Comparison of ENCODE assay signal across 8 mouse cellular contexts in the genomic region with DNA sequence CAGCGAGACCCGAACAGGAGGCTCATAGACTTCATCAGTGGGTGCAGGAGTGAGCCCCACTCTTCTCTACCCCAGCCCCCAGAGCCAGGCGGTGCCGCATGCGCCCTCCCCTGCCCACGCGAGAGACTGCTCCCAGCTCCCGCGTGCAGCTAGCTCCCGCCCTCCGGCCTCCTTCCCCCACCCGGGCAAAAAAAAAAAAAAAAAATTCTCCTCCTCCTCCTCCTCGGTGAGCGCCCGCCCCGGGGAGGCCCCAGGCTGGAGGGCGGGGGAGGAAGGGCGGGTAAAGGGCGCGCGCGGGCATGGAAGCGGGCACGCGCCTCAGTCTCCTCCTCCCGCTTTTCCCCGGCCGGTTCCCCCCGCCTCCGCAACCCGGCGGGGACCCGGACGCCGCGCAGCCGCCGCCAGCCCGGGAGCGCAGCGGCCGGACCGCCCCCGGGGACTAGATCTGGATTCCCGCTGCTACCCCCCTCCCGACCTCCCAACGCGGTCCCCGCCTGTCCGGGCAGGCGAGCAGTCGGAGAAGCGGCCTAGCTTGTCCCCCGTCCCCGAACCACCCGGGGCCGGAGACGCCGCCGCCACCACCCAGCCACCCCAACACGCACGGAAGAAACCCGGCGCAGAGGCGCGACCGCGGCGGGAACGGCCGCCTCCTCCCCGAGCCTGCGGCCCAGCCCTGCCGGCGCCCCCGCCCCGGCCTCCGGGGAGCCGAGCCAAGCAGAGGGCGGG. TPM values are rescaled to one million over a fixed set of nuclear protein-coding genes. Genes with fewer than 3 reads are reported as not detected.
DNase-seq lines count a peak whose midpoint lies in the region; ATAC-seq and TF ChIP-seq lines count a peak whose summit lies in the region.

No protein-coding gene starts in this region.

- WGBS in heart, embryonic 11.5 days (ENCODE audit: insufficient replicate concordance) = under 1% methylated on average over 55 of the region's 80 CpGs
- WGBS in kidney, embryonic 15.5 days = under 1% methylated on average over 67 of the region's 80 CpGs
- WGBS in liver, embryonic 12.5 days (ENCODE audit: insufficient replicate concordance) = under 1% methylated on average over 66 of the region's 80 CpGs

- peak overlapping the region; percentile 80 for H3K27ac ChIP-seq in bone marrow macrophage, adult 2 months (ENCODE audit: insufficient read depth, low read depth, low read length)
- peak overlapping the region; percentile 92 for H3K27ac ChIP-seq in embryonic fibroblast, embryonic 13.5 days (ENCODE audit: insufficient read depth, low read length)
- H3K27ac ChIP-seq in heart, embryonic 11.5 days (ENCODE audit: low read depth, low read length) = peak overlapping the region; percentile 99
- peak overlapping the region; percentile 99 for H3K27ac ChIP-seq in kidney, embryonic 15.5 days
- H3K27ac ChIP-seq in liver, embryonic 12.5 days = peak overlapping the region; percentile 99

- no peaks in the 10 kb centered on the region for H3K27me3 ChIP-seq in heart, embryonic 11.5 days (ENCODE audit: control insufficient read depth, insufficient read depth, low read length)
- H3K27me3 ChIP-seq in kidney, embryonic 15.5 days = no peaks in the 10 kb centered on the region
- H3K27me3 ChIP-seq in liver, embryonic 12.5 days (replicated peaks) = peaks cover 13% of the 10 kb centered on the region; the same call in 1 of the 2 replicates

- DNase-seq in A20 (ENCODE audit: low read depth, low spot score) = peak; percentile 94
- peak; percentile 90 for DNase-seq in naive thymus-derived CD4-positive, alpha-beta T cell, adult 2 months (ENCODE audit: low read depth)
- DNase-seq in spleen, postnatal 4 days (ENCODE audit: low spot score in 2 of 2) = peak; percentile 93 to 97

- peak; percentile 41 for ATAC-seq in heart, embryonic 11.5 days (replicated peaks; ENCODE audit: insufficient number of reproducible peaks, low FRiP score, low TSS enrichment)
- ATAC-seq in kidney, embryonic 15.5 days (replicated peaks; ENCODE audit: low FRiP score) = peak; percentile 27; the same call in 1 of the 2 replicates
- peak; percentile 64 for ATAC-seq in liver, embryonic 12.5 days

- TF ChIP-seq POLR2A in bone marrow macrophage, adult 2 months (IDR thresholded peaks at IDR 0.05; ENCODE audit: borderline replicate concordance, low read depth, low read length) = no peak
- peak; percentile 34 for TF ChIP-seq POLR2A in embryonic fibroblast, embryonic 13.5 days (IDR thresholded peaks at IDR 0.05; ENCODE audit: low read depth, low read length)

- no peaks in the 10 kb centered on the region for H3K9me3 ChIP-seq in heart, embryonic 11.5 days (replicated peaks; ENCODE audit: control insufficient read depth, low read length)
- H3K9me3 ChIP-seq in kidney, embryonic 15.5 days (replicated peaks) = no peaks in the 10 kb centered on the region
- H3K9me3 ChIP-seq in liver, embryonic 12.5 days (replicated peaks) = no peaks in the 10 kb centered on the region

- peaks cover 25% of the 10 kb centered on the region for H3K36me3 ChIP-seq in heart, embryonic 11.5 days (ENCODE audit: control insufficient read depth, insufficient read depth, low read length)
- peaks cover 41% of the 10 kb centered on the region for H3K36me3 ChIP-seq in kidney, embryonic 15.5 days
- peaks cover 41% of the 10 kb centered on the region for H3K36me3 ChIP-seq in liver, embryonic 12.5 days

- peak overlapping the region; percentile 92 for H3K4me3 ChIP-seq in bone marrow macrophage, adult 2 months (ENCODE audit: insufficient read depth, low read length)
- peak overlapping the region; percentile 77 for H3K4me3 ChIP-seq in embryonic fibroblast, embryonic 13.5 days (ENCODE audit: insufficient read depth, low read length)
- peak overlapping the region; percentile 100 for H3K4me3 ChIP-seq in heart, embryonic 11.5 days (ENCODE audit: low read depth, low read length)
- peak overlapping the region; percentile 100 for H3K4me3 ChIP-seq in kidney, embryonic 15.5 days (replicated peaks)
- peak overlapping the region; percentile 100 for H3K4me3 ChIP-seq in liver, embryonic 12.5 days

- TF ChIP-seq CTCF in bone marrow macrophage, adult 2 months (IDR thresholded peaks at IDR 0.05; ENCODE audit: low read depth, low read length) = no peak
- TF ChIP-seq CTCF in embryonic fibroblast, embryonic 13.5 days (IDR thresholded peaks at IDR 0.05; ENCODE audit: borderline replicate concordance, insufficient read depth, low read length) = no peak

- peak overlapping the region; percentile 75 for H3K4me2 ChIP-seq in heart, embryonic 11.5 days
- H3K4me2 ChIP-seq in kidney, embryonic 15.5 days = peak overlapping the region; percentile 89
- peak overlapping the region; percentile 96 for H3K4me2 ChIP-seq in liver, embryonic 12.5 days

- H3K4me1 ChIP-seq in bone marrow macrophage, adult 2 months (ENCODE audit: control insufficient read depth, insufficient read depth, low read length) = peaks cover 27% of the 10 kb centered on the region
- H3K4me1 ChIP-seq in embryonic fibroblast, embryonic 13.5 days (ENCODE audit: control insufficient read depth, insufficient read depth, low read length) = peaks cover 8% of the 10 kb centered on the region
- H3K4me1 ChIP-seq in heart, embryonic 11.5 days (ENCODE audit: control insufficient read depth, insufficient read depth, low read length) = peaks cover 17% of the 10 kb centered on the region
- peaks cover 23% of the 10 kb centered on the region for H3K4me1 ChIP-seq in kidney, embryonic 15.5 days
- peaks cover 62% of the 10 kb centered on the region for H3K4me1 ChIP-seq in liver, embryonic 12.5 days

- peak overlapping the region; percentile 100 for H3K9ac ChIP-seq in heart, embryonic 11.5 days (ENCODE audit: low read depth, low read length)
- peak overlapping the region; percentile 100 for H3K9ac ChIP-seq in kidney, embryonic 15.5 days
- H3K9ac ChIP-seq in liver, embryonic 12.5 days = peak overlapping the region; percentile 100

RNA-seq across cellular contexts. Expression of gene Ubtf, which starts 2.8 kb away (rescaled TPM):
- 59.0 and 59.7 TPM in 2 replicates for polyA plus RNA-seq in bone marrow macrophage, adult 2 months (2012; ENCODE audit: insufficient read depth, insufficient read length, missing spikeins)
- polyA plus RNA-seq in embryonic fibroblast, embryonic 13.5 days (2011; ENCODE audit: insufficient read length, low read depth, missing spikeins) = 75.5 and 102 TPM in 2 replicates
- 52.4 and 56.4 TPM in 2 replicates for polyA plus RNA-seq in heart, embryonic 11.5 days (2014; fragmentation: Nextera tagmentation; extraction: Ambion mirVana)
- 95.3 and 100 TPM in 2 replicates for polyA plus RNA-seq in kidney, embryonic 15.5 days (2015; fragmentation: Nextera tagmentation; extraction: Ambion mirVana)
- polyA plus RNA-seq in liver, embryonic 12.5 days (2016; fragmentation: Nextera tagmentation; extraction: Ambion mirVana) = 97.2 and 98.8 TPM in 2 replicates

RNA-seq across cellular contexts. Expression of gene Atxn7l3, which starts 20.3 kb away (rescaled TPM):
- polyA plus RNA-seq in bone marrow macrophage, adult 2 months (2012; ENCODE audit: insufficient read depth, insufficient read length, missing spikeins) = 32.9 and 39.8 TPM in 2 replicates
- polyA plus RNA-seq in embryonic fibroblast, embryonic 13.5 days (2011; ENCODE audit: insufficient read length, low read depth, missing spikeins) = 50.7 and 55.6 TPM in 2 replicates
- polyA plus RNA-seq in heart, embryonic 11.5 days (2014; fragmentation: Nextera tagmentation; extraction: Ambion mirVana) = 9.9 and 12.0 TPM in 2 replicates
- polyA plus RNA-seq in kidney, embryonic 15.5 days (2015; fragmentation: Nextera tagmentation; extraction: Ambion mirVana) = 12.3 and 14.0 TPM in 2 replicates
- 7.3 and 7.5 TPM in 2 replicates for polyA plus RNA-seq in liver, embryonic 12.5 days (2016; fragmentation: Nextera tagmentation; extraction: Ambion mirVana)

RNA-seq across cellular contexts. Expression of gene Tmub2, which starts 32.0 kb away (rescaled TPM):
- 50.6 and 62.2 TPM in 2 replicates for polyA plus RNA-seq in bone marrow macrophage, adult 2 months (2012; ENCODE audit: insufficient read depth, insufficient read length, missing spikeins)
- 37.7 and 44.6 TPM in 2 replicates for polyA plus RNA-seq in embryonic fibroblast, embryonic 13.5 days (2011; ENCODE audit: insufficient read length, low read depth, missing spikeins)
- 40.1 and 40.5 TPM in 2 replicates for polyA plus RNA-seq in heart, embryonic 11.5 days (2014; fragmentation: Nextera tagmentation; extraction: Ambion mirVana)
- 48.9 and 57.9 TPM in 2 replicates for polyA plus RNA-seq in kidney, embryonic 15.5 days (2015; fragmentation: Nextera tagmentation; extraction: Ambion mirVana)
- polyA plus RNA-seq in liver, embryonic 12.5 days (2016; fragmentation: Nextera tagmentation; extraction: Ambion mirVana) = 28.4 and 28.9 TPM in 2 replicates

RNA-seq across cellular contexts. Expression of gene Asb16, which starts 48.2 kb away (rescaled TPM):
- not detected in 2 replicates for polyA plus RNA-seq in bone marrow macrophage, adult 2 months (2012; ENCODE audit: insufficient read depth, insufficient read length, missing spikeins)
- polyA plus RNA-seq in embryonic fibroblast, embryonic 13.5 days (2011; ENCODE audit: insufficient read length, low read depth, missing spikeins) = 0.37 and 0.45 TPM in 2 replicates
- 0.23 TPM in 1 of 2 replicates, not detected in the other for polyA plus RNA-seq in heart, embryonic 11.5 days (2014; fragmentation: Nextera tagmentation; extraction: Ambion mirVana)
- polyA plus RNA-seq in kidney, embryonic 15.5 days (2015; fragmentation: Nextera tagmentation; extraction: Ambion mirVana) = 0.10 and 0.13 TPM in 2 replicates
- polyA plus RNA-seq in liver, embryonic 12.5 days (2016; fragmentation: Nextera tagmentation; extraction: Ambion mirVana) = 0.05 TPM in 1 of 2 replicates, not detected in the other

RNA-seq across cellular contexts. Expression of gene Slc4a1, which starts 49.3 kb away (rescaled TPM):
- polyA plus RNA-seq in bone marrow macrophage, adult 2 months (2012; ENCODE audit: insufficient read depth, insufficient read length, missing spikeins) = not detected in 2 replicates
- polyA plus RNA-seq in embryonic fibroblast, embryonic 13.5 days (2011; ENCODE audit: insufficient read length, low read depth, missing spikeins) = not detected in 2 replicates
- polyA plus RNA-seq in heart, embryonic 11.5 days (2014; fragmentation: Nextera tagmentation; extraction: Ambion mirVana) = 102 and 112 TPM in 2 replicates
- 12.8 and 20.2 TPM in 2 replicates for polyA plus RNA-seq in kidney, embryonic 15.5 days (2015; fragmentation: Nextera tagmentation; extraction: Ambion mirVana)
- polyA plus RNA-seq in liver, embryonic 12.5 days (2016; fragmentation: Nextera tagmentation; extraction: Ambion mirVana) = 913 and 972 TPM in 2 replicates

Comparison
In these comparisons a context has a peak if more than half of its experiments do, and no peak if none do; other contexts are left out.
1. Peak in every context shown above with its lines: DNase-seq, ATAC-seq, H3K4me3 ChIP-seq and H3K27ac ChIP-seq.